Mouse (Mus musculus): ENCODE results near the gene Itpr1. TPM values are rescaled to one million over a fixed set of nuclear protein-coding genes. Genes with fewer than 3 reads are reported as not detected.

The Itpr1 gene
- polyA plus RNA-seq, 2 experiments, result 10.7 to 17.1 TPM

- WGBS, result 64% methylated on average over 4 of the region's 4 CpGs
- Histone ChIP-seq H3K4me1 (ENCODE audit: control insufficient read depth, insufficient read depth, low read length) (no peaks in the 10 kb centered on the region), H3K27ac (replicated peaks; ENCODE audit: low read depth, low read length) (no peak overlapping the region), H3K4me3 (replicated peaks; ENCODE audit: low read length) (no peak overlapping the region), H3K9ac (ENCODE audit: low read depth, low read length, severe bottlenecking) (no peak overlapping the region), H3K36me3 (ENCODE audit: control insufficient read depth, insufficient read depth, low read length) (no peaks in the 10 kb centered on the region), H3K27me3 (ENCODE audit: control insufficient read depth, insufficient read depth, low read length) (no peaks in the 10 kb centered on the region), H3K4me2 (replicated peaks; ENCODE audit: low read depth, low read length, severe bottlenecking) (no peak overlapping the region), H3K9me3 (ENCODE audit: control insufficient read depth, low read length) (no peaks in the 10 kb centered on the region)
- TF ChIP-seq POLR2A (IDR thresholded peaks at IDR 0.05; ENCODE audit: borderline replicate concordance, extremely low read depth, insufficient read depth, insufficient read length), result no peak
- no peak for ATAC-seq (ENCODE audit: low FRiP score, low read depth)
- no peak for DNase-seq (ENCODE audit: low spot score)
These were observed 385.8 kb downstream of the Itpr1 start for GRCm38 (mm10) chr6:108598691-108599090.

- Histone ChIP-seq H3K4me3 (replicated peaks; ENCODE audit: low read length) (no peak overlapping the region), H3K27ac (replicated peaks; ENCODE audit: low read depth, low read length) (no peak overlapping the region), H3K4me2 (replicated peaks; ENCODE audit: low read depth, low read length, severe bottlenecking) (no peak overlapping the region), H3K27me3 (ENCODE audit: control insufficient read depth, insufficient read depth, low read length) (no peaks in the 10 kb centered on the region), H3K4me1 (ENCODE audit: control insufficient read depth, insufficient read depth, low read length) (no peaks in the 10 kb centered on the region), H3K9ac (ENCODE audit: low read depth, low read length, severe bottlenecking) (no peak overlapping the region), H3K36me3 (ENCODE audit: control insufficient read depth, insufficient read depth, low read length) (no peaks in the 10 kb centered on the region), H3K9me3 (ENCODE audit: control insufficient read depth, low read length) (no peaks in the 10 kb centered on the region)
- DNase-seq (ENCODE audit: low spot score) (no peak), ATAC-seq (ENCODE audit: low FRiP score, low read depth) (no peak)
- 88% methylated on average over 2 of the region's 2 CpGs for WGBS
- no peak for TF ChIP-seq POLR2A (IDR thresholded peaks at IDR 0.05; ENCODE audit: borderline replicate concordance, extremely low read depth, insufficient read depth, insufficient read length)
These were observed 386.4 kb downstream of the Itpr1 start for GRCm38 (mm10) chr6:108599317-108599716.

Small RNA genes within 50 kb of the gene (microRNA-seq; reads per million reads assigned to microRNA genes)
- not detected for gene Mir7661

Other genes with a start within 250 kb of the Itpr1 start
- 4.9 and 6.1 TPM in 2 replicates for gene Setmar, start 148.1 kb upstream of the Itpr1 start, polyA plus RNA-seq (2012; rRNA removed)
- 6.8 and 7.2 TPM in 2 replicates for gene Setmar, start 148.1 kb upstream of the Itpr1 start, polyA plus RNA-seq (2014; fragmentation: Nextera tagmentation; extraction: Ambion mirVana)
- 18.7 and 18.8 TPM in 2 replicates for gene Sumf1, start 27.5 kb upstream of the Itpr1 start, polyA plus RNA-seq (2012; rRNA removed)
- gene Sumf1, start 27.5 kb upstream of the Itpr1 start, polyA plus RNA-seq (2014; fragmentation: Nextera tagmentation; extraction: Ambion mirVana), result 26.7 and 27.8 TPM in 2 replicates